Mouse (Mus musculus) cerebellum, postnatal 36 days (tissue): ENCODE data around the gene Surf1.
A peak's percentile ranks its signal among the peaks of the same experiment; 100 is the strongest.

Experiments
- DNase-seq, 2 experiments: peaks; one replicate each; pipeline ENCODE4 v3.0.0; 2021 to 2022; ENCODE audit warnings: mixed read lengths in 2 of 2

Surf1 gene

GRCm38 (mm10) chr2:26921784-26922183 is 5.5 kb upstream of the Surf1 start:
- no peak for DNase-seq

GRCm38 (mm10) chr2:26920190-26920855 is 4.0 kb upstream of the Surf1 start:
- DNase-seq, result no peak

GRCm38 (mm10) chr2:26919684-26920083 is 3.4 kb upstream of the Surf1 start:
- DNase-seq, result no peak

GRCm38 (mm10) chr2:26916738-26917137 is 408 bp upstream of the Surf1 start:
- no peak for DNase-seq

- DNase-seq, result no peak
These were observed 2.0 kb downstream of the Surf1 start for GRCm38 (mm10) chr2:26914148-26914941.

- DNase-seq, result no peak
These were observed 2.7 kb downstream of the Surf1 start for GRCm38 (mm10) chr2:26913416-26914147.

GRCm38 (mm10) chr2:26912253-26912770 is 4.0 kb downstream of the Surf1 start:
- DNase-seq, result no peak

- DNase-seq, result peak in 1 of 2 experiments; percentile 50
These were observed 5.2 kb downstream of the Surf1 start for GRCm38 (mm10) chr2:26910994-26911765.

GRCm38 (mm10) chr2:26910124-26910993 is 6.0 kb downstream of the Surf1 start, which contains the start of the genes Med22 and Rpl7a:
Gene Med22, minus strand, starts transcription at chr2:26910677.
Gene Rpl7a, plus strand, starts transcription at chr2:26910764.
- peak; percentile 100 for DNase-seq

GRCm38 (mm10) chr2:26909387-26909784 is 6.9 kb downstream of the Surf1 start:
- no peak for DNase-seq

- no peak for DNase-seq
These were observed 7.5 kb downstream of the Surf1 start for GRCm38 (mm10) chr2:26908710-26909386.

- DNase-seq, result no peak
These were observed 9.2 kb downstream of the Surf1 start for GRCm38 (mm10) chr2:26907109-26907508.

GRCm38 (mm10) chr2:26906431-26906830 is 9.9 kb downstream of the Surf1 start:
- no peak for DNase-seq

- DNase-seq, result no peak
These were observed 10.4 kb downstream of the Surf1 start for GRCm38 (mm10) chr2:26905936-26906335.

- no peak for DNase-seq
These were observed 13.0 kb downstream of the Surf1 start for GRCm38 (mm10) chr2:26903311-26903710.

GRCm38 (mm10) chr2:26902467-26903220 is 13.7 kb downstream of the Surf1 start, which contains the start of gene Surf6:
Gene Surf6, minus strand, starts transcription at chr2:26902879.
- peak; percentile 95 to 97 for DNase-seq

- DNase-seq, result no peak
These were observed 14.4 kb downstream of the Surf1 start for GRCm38 (mm10) chr2:26901834-26902400.

GRCm38 (mm10) chr2:26900731-26901130 is 15.6 kb downstream of the Surf1 start:
- DNase-seq, result no peak

GRCm38 (mm10) chr2:26895898-26896297 is 20.4 kb downstream of the Surf1 start:
- no peak for DNase-seq
